Mouse (Mus musculus): ENCODE results near the gene Apmap.

DNA sequence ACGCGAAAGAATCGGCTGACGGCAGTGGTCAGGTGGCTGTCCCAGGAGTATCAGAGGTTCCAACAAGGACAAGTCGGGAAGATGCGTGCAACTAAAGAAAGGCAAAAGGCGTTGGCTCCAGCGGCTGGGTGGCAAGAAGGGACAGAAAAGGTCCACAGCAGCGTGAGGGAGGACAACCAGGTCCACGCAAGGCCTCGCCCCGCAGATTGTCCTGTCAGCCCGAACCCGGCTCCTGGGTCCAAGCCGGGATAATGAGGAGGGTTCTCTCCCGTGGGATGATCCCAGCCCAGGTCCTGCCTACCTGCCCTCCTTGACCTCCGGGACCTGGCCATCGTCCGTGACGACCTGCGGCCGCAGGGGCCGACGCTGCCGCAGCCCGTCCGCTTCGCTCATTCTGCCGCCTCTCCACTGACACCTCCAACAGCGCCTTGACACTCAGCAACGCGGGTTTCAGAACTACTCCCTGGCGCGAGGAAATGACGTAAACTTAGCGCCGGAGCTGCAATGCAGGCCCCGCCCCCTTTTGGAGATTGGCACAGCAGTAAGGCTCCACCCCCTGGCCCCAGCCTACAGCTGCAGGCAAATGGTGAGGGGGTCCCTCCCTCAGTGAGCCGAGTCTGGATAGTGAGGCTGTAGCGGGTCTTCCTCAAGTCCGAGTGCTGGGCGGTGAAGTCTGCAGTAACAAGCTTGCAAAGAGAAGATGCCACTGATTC, at the start of gene Apmap:
- TF ChIP-seq CTCF (IDR thresholded peaks at IDR 0.05; ENCODE audit: control insufficient read depth, insufficient read depth, low read length) (peak; percentile 37; the same call in 1 of the 2 replicates), POLR2A (IDR thresholded peaks at IDR 0.05; ENCODE audit: borderline replicate concordance, control insufficient read depth, low read depth, low read length) (peak; percentile 83; the same call in 1 of the 2 replicates)
